Mouse (Mus musculus) gastrocnemius, adult 2 months (tissue): Measurements from ENCODE around the gene 4833439L19Rik. TPM values are rescaled to one million over a fixed set of nuclear protein-coding genes. Genes with fewer than 3 reads are reported as not detected.

ENCODE experiments used
- DNase-seq: peaks from one replicate; pipeline ENCODE4 v3.0.0; 2022
- H3K27ac ChIP-seq: fragments of 200-600 bp; 2 replicates; pipeline ENCODE4 v1.8.1; 2022; ENCODE audit warnings: mild to moderate bottlenecking
- H3K4me3 ChIP-seq: fragments of 200-600 bp; 2 replicates; pipeline ENCODE4 v1.8.1; 2022; ENCODE audit warnings: mild to moderate bottlenecking, moderate library complexity
- CTCF ChIP-seq: fragments of 200-600 bp; IDR thresholded peaks from 2 replicates; pipeline ENCODE4 v1.8.1; 2022; ENCODE audit warnings: antibody characterized with exemption, mild to moderate bottlenecking, moderate library complexity
- intact Hi-C: fragments of 180-260 bp; cut with DNase I; formaldehyde crosslinking; loops from one replicate; pipeline ENCODE4 v1.15.1; 2025
- total RNA-seq, 2 experiments: library from RNA; stranded (reverse); gene quantifications; 2 replicates each; pipeline ENCODE4 v1.2.3; 2021

The 4833439L19Rik gene
- total RNA-seq, 2 experiments from 2014 or later, result 192 to 200 TPM

- Histone ChIP-seq H3K4me3 (0 out of 2 replicates have a peak overlapping the region, but pooled peaks have one; percentile 13), H3K27ac (0 out of 2 replicates have a peak overlapping the region, but pooled peaks have one; percentile 4)
- intact Hi-C loops, result no loop called here
- TF ChIP-seq CTCF, result no peak
- DNase-seq, result peak; percentile 29
Observed at GRCm38 (mm10) chr13:54577652-54578507, 12.6 kb upstream of the 4833439L19Rik start.

- Histone ChIP-seq H3K4me3 (peak overlapping the region; percentile 91), H3K27ac (peak overlapping the region; percentile 90)
- intact Hi-C loops, result no loop called here
- no peak for DNase-seq
- no peak for TF ChIP-seq CTCF
Observed at GRCm38 (mm10) chr13:54575489-54575888, 10.3 kb upstream of the 4833439L19Rik start.

DNA sequence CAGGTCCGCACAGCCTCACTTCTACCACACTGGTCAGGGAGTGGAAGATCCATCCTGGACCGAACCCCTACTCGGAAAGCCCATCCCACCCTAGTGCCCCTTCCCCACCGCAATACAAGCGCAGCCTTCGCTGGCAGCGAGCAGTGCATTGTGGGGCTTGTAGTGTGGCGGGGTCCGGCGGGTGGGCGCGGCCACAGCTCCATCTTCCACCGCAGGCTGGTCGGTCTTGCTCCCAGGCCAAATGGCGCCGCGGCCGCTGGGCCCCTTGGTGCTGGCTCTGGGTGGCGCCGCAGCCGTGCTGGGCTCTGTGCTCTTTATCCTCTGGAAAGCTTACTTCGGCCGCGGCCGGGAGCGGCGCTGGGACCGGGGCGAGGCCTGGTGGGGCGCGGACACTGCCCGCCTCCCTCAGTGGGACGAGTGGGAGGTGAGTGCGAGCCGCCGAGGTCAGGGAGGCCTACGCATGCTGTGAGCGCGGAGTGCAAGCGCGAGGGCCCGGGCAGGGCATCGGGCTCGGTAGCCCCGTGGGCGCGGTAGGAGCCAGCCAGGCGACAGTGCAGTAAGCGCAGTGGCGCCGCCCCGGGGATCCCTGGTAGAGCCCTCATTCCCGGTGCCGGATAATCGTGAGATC, 9.7 kb upstream of the 4833439L19Rik start, which contains the start of gene Arl10:
Arl10 (plus strand) TSS at position 162 of the 628 bp plus-strand sequence.
- intact Hi-C loops, result no loop called here
- Histone ChIP-seq H3K27ac (peak within 1 kb of the TSS; percentile 90), H3K4me3 (peak within 1 kb of the TSS; percentile 91)
- DNase-seq, result peak; percentile 85
- peak; percentile 36; the same call in 1 of the 2 replicates for TF ChIP-seq CTCF

GRCm38 (mm10) chr13:54572621-54573020, 7.4 kb upstream of the 4833439L19Rik start:
- intact Hi-C loops, result no loop called here
- H3K4me3 ChIP-seq, result no peak overlapping the region
- TF ChIP-seq CTCF, result no peak
- DNase-seq, result no peak
- H3K27ac ChIP-seq, result no peak overlapping the region

DNA sequence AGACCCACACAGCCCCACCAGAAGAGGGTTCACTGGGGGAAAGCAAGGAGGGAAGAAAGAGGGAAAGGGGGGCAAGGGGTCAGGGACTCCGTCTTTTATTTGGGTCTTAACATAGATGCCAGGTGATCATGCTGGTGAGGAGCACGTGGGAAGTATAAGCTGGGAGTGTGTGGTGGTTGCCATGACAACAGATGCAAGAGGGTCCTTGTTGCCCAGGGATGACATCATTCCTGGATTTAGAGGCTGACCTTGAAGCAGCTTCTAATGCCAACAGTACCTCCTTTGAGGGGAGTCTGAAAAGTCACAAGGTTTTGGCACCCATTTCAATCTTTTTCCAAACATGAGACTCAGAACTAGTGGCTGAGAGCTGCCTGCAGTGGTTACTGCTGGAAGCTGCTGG, 6.4 kb upstream of the 4833439L19Rik start:
- no peak overlapping the region for H3K4me3 ChIP-seq
- H3K27ac ChIP-seq, result no peak overlapping the region
- TF ChIP-seq CTCF, result no peak
- intact Hi-C loops, result no loop called here
- no peak for DNase-seq

DNA sequence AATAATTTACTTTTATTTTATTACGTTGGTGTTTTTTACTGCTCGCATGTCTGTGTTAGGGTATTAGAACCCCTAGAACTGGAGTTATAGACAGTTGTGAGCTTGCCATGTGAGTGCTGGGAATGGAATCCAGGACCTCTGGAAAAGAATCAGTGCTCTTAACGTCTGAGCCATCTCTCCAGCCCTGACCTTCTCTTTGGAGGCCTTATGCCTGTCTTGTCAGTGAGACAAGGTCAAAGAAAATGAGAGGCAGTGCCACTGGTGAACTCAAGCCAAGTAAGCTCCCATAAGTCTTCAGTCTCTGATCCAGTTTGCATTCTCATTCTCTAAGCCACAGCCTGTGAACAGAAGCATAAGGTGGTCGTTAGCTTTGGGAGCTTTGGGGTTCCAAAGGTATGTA, 5.5 kb upstream of the 4833439L19Rik start:
- intact Hi-C loops, result no loop called here
- DNase-seq, result no peak
- no peak overlapping the region for H3K27ac ChIP-seq
- no peak for TF ChIP-seq CTCF
- no peak overlapping the region for H3K4me3 ChIP-seq

- no peak for DNase-seq
- H3K27ac ChIP-seq, result no peak overlapping the region
- H3K4me3 ChIP-seq, result no peak overlapping the region
- intact Hi-C loops, result loop anchor here (5.0 kb wide), 1 partner anchor 102 kb away; the partner anchor contains the start of gene Thoc3
- no peak for TF ChIP-seq CTCF
Observed at GRCm38 (mm10) chr13:54569282-54569681, 4.0 kb upstream of the 4833439L19Rik start.

GRCm38 (mm10) chr13:54568380-54568779, 3.1 kb upstream of the 4833439L19Rik start:
- no peak for TF ChIP-seq CTCF
- DNase-seq, result no peak
- no peak overlapping the region for H3K4me3 ChIP-seq
- no peak overlapping the region for H3K27ac ChIP-seq
- intact Hi-C loops, result loop anchor here (5.0 kb wide), 1 partner anchor 101 kb away; the partner anchor contains the start of gene Thoc3

- peak overlapping the region; percentile 98 for H3K27ac ChIP-seq
- intact Hi-C loops, result loop anchor here (5.0 kb wide), 1 partner anchor 98 kb away; the partner anchor contains the start of gene Thoc3
Observed at GRCm38 (mm10) chr13:54565594-54566345, 535 bp upstream of the 4833439L19Rik start.

GRCm38 (mm10) chr13:54564232-54565200, 719 bp downstream of the 4833439L19Rik start:
- intact Hi-C loops, result loop anchor here (5.0 kb wide), 2 partner anchors 58 to 97 kb away; partner anchors contain the start of genes Faf2 and Thoc3

More at GRCm38 (mm10) chr13:54565594-54566345, 535 bp upstream of the 4833439L19Rik start:
- peak; percentile 75 for TF ChIP-seq CTCF
- H3K4me3 ChIP-seq, result peak overlapping the region; percentile 86
- peak; percentile 64 for DNase-seq

GRCm38 (mm10) chr13:54562562-54562961, 2.7 kb downstream of the 4833439L19Rik start:
- Histone ChIP-seq H3K27ac (peak overlapping the region; percentile 72), H3K4me3 (no peak overlapping the region)
- peak; percentile 69 for DNase-seq
- intact Hi-C loops, result loop anchor here (5.0 kb wide), 1 partner anchor 60 kb away; the partner anchor contains the start of gene Faf2
- TF ChIP-seq CTCF, result no peak

More at GRCm38 (mm10) chr13:54564232-54565200, 719 bp downstream of the 4833439L19Rik start:
- Histone ChIP-seq H3K4me3 (peak overlapping the region; percentile 86), H3K27ac (peak overlapping the region; percentile 98)
- no peak for DNase-seq
- no peak for TF ChIP-seq CTCF
